Mouse (Mus musculus) stomach, embryonic 14.5 days (tissue): ENCODE results near the gene Clmn. TPM values are rescaled to one million over a fixed set of nuclear protein-coding genes. Genes with fewer than 3 reads are reported as not detected.

ENCODE experiments used
- ATAC-seq: fragments of 200-750 bp; cut with Nextera tagmentation; 2 replicates; pipeline ENCODE4 v1.8.0; 2017; ENCODE audit warnings: low read depth, moderate TSS enrichment; ENCODE audit not compliant: insufficient number of reproducible peaks, insufficient read depth, low FRiP score
- H3K27ac ChIP-seq: fragments of 300-500 bp; sonication (generic); 2 replicates; pipeline ENCODE4 v1.5.1; 2014; ENCODE audit warnings: mild to moderate bottlenecking, low read length, moderate library complexity, mixed read lengths
- H3K27me3 ChIP-seq: fragments of 300-500 bp; sonication (generic); 2 replicates; pipeline ENCODE4 v1.6.1; 2014; ENCODE audit warnings: low read length, control low read depth, mixed read lengths; ENCODE audit not compliant: control insufficient read depth, insufficient read depth
- H3K36me3 ChIP-seq: fragments of 300-500 bp; sonication (generic); 2 replicates; pipeline ENCODE4 v1.6.1; 2014; ENCODE audit warnings: mild to moderate bottlenecking, control low read depth, low read length, moderate library complexity, mixed read lengths; ENCODE audit not compliant: control insufficient read depth, insufficient read depth
- H3K4me1 ChIP-seq: fragments of 300-500 bp; sonication (generic); 2 replicates; pipeline ENCODE4 v1.6.1; 2014; ENCODE audit warnings: low read length, control low read depth, mixed read lengths; ENCODE audit not compliant: control insufficient read depth, insufficient read depth
- H3K4me2 ChIP-seq: fragments of 300-500 bp; sonication (generic); replicated peaks from 2 replicates; pipeline ENCODE4 v1.6.1; 2014; ENCODE audit warnings: low read depth, low read length, control low read depth
- H3K4me3 ChIP-seq: fragments of 300-500 bp; sonication (generic); 2 replicates; pipeline ENCODE4 v1.5.1; 2014; ENCODE audit warnings: low read depth, low read length, control low read depth
- H3K9ac ChIP-seq: fragments of 300-500 bp; sonication (generic); replicated peaks from 2 replicates; pipeline ENCODE4 v1.6.1; 2014; ENCODE audit warnings: low read depth, mild to moderate bottlenecking, control low read depth, low read length, moderate library complexity, mixed read lengths
- H3K9me3 ChIP-seq: fragments of 300-500 bp; sonication (generic); 2 replicates; pipeline ENCODE4 v1.6.1; 2016; ENCODE audit warnings: low read depth, low read length, control low read depth; ENCODE audit not compliant: control insufficient read depth
- WGBS: fragments of 180-500 bp; shearing (Covaris S2); extraction: QIAGEN DNeasy Blood & Tissue Kit; methylation state at CpG from one replicate; pipeline ENCODE4 v1.1.7; 2014; 5-methylcytosine and 5-hydroxymethylcytosine counted together
- polyA plus RNA-seq: library from polyadenylated mRNA; unstranded; fragments of >200 nt; fragmentation: Nextera tagmentation; extraction: Ambion mirVana; gene quantifications from 2 replicates; pipeline ENCODE4 v1.2.1, GENCODE M21; 2014

Gene Clmn
- polyA plus RNA-seq, 1 experiment from 2014 or later, result 3.1 TPM

- Histone ChIP-seq H3K4me1 (peaks cover 13% of the 10 kb centered on the region; the same call in 1 of the 2 replicates), H3K4me2 (no peak overlapping the region), H3K27me3 (no peaks in the 10 kb centered on the region), H3K9me3 (no peaks in the 10 kb centered on the region), H3K36me3 (no peaks in the 10 kb centered on the region), H3K9ac (no peak overlapping the region), H3K4me3 (no peak overlapping the region), H3K27ac (no peak overlapping the region)
- 55% methylated on average over 7 of the region's 7 CpGs for WGBS
- ATAC-seq, result no peak
Observed at GRCm38 (mm10) chr12:104855548-104855947, 9.3 kb downstream of the Clmn start.

- H3K9me3 ChIP-seq, result no peaks in the 10 kb centered on the region
- no peaks in the 10 kb centered on the region for H3K27me3 ChIP-seq
- no peak overlapping the region for H3K4me3 ChIP-seq
- ATAC-seq, result no peak
- no peak overlapping the region for H3K4me2 ChIP-seq
- peaks cover 13% of the 10 kb centered on the region; the same call in 1 of the 2 replicates for H3K4me1 ChIP-seq
- no peaks in the 10 kb centered on the region for H3K36me3 ChIP-seq
- 89% methylated on average over 2 of the region's 2 CpGs for WGBS
- H3K27ac ChIP-seq, result no peak overlapping the region
- no peak overlapping the region for H3K9ac ChIP-seq
Observed at GRCm38 (mm10) chr12:104854826-104855225, 10.1 kb downstream of the Clmn start.

- H3K36me3 ChIP-seq, result no peaks in the 10 kb centered on the region
- no peak overlapping the region for H3K9ac ChIP-seq
- ATAC-seq, result no peak
- 64% methylated on average over 7 of the region's 7 CpGs for WGBS
- H3K4me3 ChIP-seq, result no peak overlapping the region
- no peak overlapping the region for H3K27ac ChIP-seq
- no peaks in the 10 kb centered on the region for H3K27me3 ChIP-seq
- H3K4me2 ChIP-seq, result no peak overlapping the region
- H3K4me1 ChIP-seq, result peaks cover 13% of the 10 kb centered on the region; the same call in 1 of the 2 replicates
- no peaks in the 10 kb centered on the region for H3K9me3 ChIP-seq
Observed at GRCm38 (mm10) chr12:104853374-104853773, 11.5 kb downstream of the Clmn start.

GRCm38 (mm10) chr12:104851711-104852508 lies 13.0 kb downstream of the Clmn start:
- no peaks in the 10 kb centered on the region for H3K9me3 ChIP-seq
- no peak overlapping the region for H3K4me3 ChIP-seq
- no peaks in the 10 kb centered on the region for H3K36me3 ChIP-seq
- H3K27me3 ChIP-seq, result no peaks in the 10 kb centered on the region
- peaks cover 13% of the 10 kb centered on the region; the same call in 1 of the 2 replicates for H3K4me1 ChIP-seq
- WGBS, result 13% methylated on average over 16 of the region's 16 CpGs
- peak overlapping the region; percentile 10; the same call in 1 of the 2 replicates for H3K27ac ChIP-seq
- H3K4me2 ChIP-seq, result peak overlapping the region; percentile 35
- ATAC-seq, result peak; percentile 85
- no peak overlapping the region for H3K9ac ChIP-seq

GRCm38 (mm10) chr12:104850119-104850518 lies 14.8 kb downstream of the Clmn start:
- peaks cover 13% of the 10 kb centered on the region; the same call in 1 of the 2 replicates for H3K4me1 ChIP-seq
- no peaks in the 10 kb centered on the region for H3K27me3 ChIP-seq
- WGBS, result 81% methylated on average over 7 of the region's 7 CpGs
- no peak overlapping the region for H3K9ac ChIP-seq
- no peak overlapping the region for H3K4me2 ChIP-seq
- H3K4me3 ChIP-seq, result no peak overlapping the region
- no peak for ATAC-seq
- no peaks in the 10 kb centered on the region for H3K36me3 ChIP-seq
- H3K27ac ChIP-seq, result no peak overlapping the region
- H3K9me3 ChIP-seq, result no peaks in the 10 kb centered on the region

- 90% methylated on average over 9 of the region's 9 CpGs for WGBS
- H3K4me3 ChIP-seq, result no peak overlapping the region
- H3K27me3 ChIP-seq, result no peaks in the 10 kb centered on the region
- no peak overlapping the region for H3K4me2 ChIP-seq
- H3K4me1 ChIP-seq, result peaks cover 13% of the 10 kb centered on the region; the same call in 1 of the 2 replicates
- no peak overlapping the region for H3K27ac ChIP-seq
- no peaks in the 10 kb centered on the region for H3K36me3 ChIP-seq
- no peaks in the 10 kb centered on the region for H3K9me3 ChIP-seq
- ATAC-seq, result no peak
- H3K9ac ChIP-seq, result no peak overlapping the region
Observed at GRCm38 (mm10) chr12:104848667-104849066, 16.2 kb downstream of the Clmn start.

- ATAC-seq, result no peak
- Histone ChIP-seq H3K27me3 (no peaks in the 10 kb centered on the region), H3K27ac (no peak overlapping the region), H3K4me3 (no peak overlapping the region), H3K9me3 (no peaks in the 10 kb centered on the region), H3K9ac (no peak overlapping the region), H3K4me1 (0 out of 2 replicates have a peak, but pooled peaks cover 9% of the 10 kb centered on the region), H3K36me3 (no peaks in the 10 kb centered on the region), H3K4me2 (no peak overlapping the region)
- WGBS, result 81% methylated on average over 4 of the region's 4 CpGs
Observed at GRCm38 (mm10) chr12:104847227-104847626, 17.6 kb downstream of the Clmn start.

- ATAC-seq, result peak; percentile 70
- no peaks in the 10 kb centered on the region for H3K27me3 ChIP-seq
Observed at GRCm38 (mm10) chr12:104845707-104846106, 19.2 kb downstream of the Clmn start.

More at GRCm38 (mm10) chr12:104845707-104846106, 19.2 kb downstream of the Clmn start:
- peak overlapping the region; percentile 39 for H3K4me2 ChIP-seq
- H3K4me3 ChIP-seq, result peak overlapping the region; percentile 16
- H3K4me1 ChIP-seq, result no peaks in the 10 kb centered on the region
- H3K9me3 ChIP-seq, result no peaks in the 10 kb centered on the region
- WGBS, result 3% methylated on average over 11 of the region's 11 CpGs
- no peak overlapping the region for H3K9ac ChIP-seq
- no peak overlapping the region for H3K27ac ChIP-seq
- H3K36me3 ChIP-seq, result no peaks in the 10 kb centered on the region
